Mouse (Mus musculus): ENCODE data around the gene Olfr60. TPM values are rescaled to one million over a fixed set of nuclear protein-coding genes. Genes with fewer than 3 reads are reported as not detected.

Gene Olfr60
- polyA plus RNA-seq, 1 experiment from 2014 or later = not detected

- Histone ChIP-seq H3K27ac (replicated peaks) (no peak overlapping the region), H3K36me3 (replicated peaks) (no peaks in the 10 kb centered on the region), H3K4me3 (replicated peaks) (no peak overlapping the region), H3K9ac (no peak overlapping the region), H3K4me1 (replicated peaks) (no peaks in the 10 kb centered on the region), H3K4me2 (no peak overlapping the region), H3K9me3 (replicated peaks) (no peaks in the 10 kb centered on the region), H3K27me3 (no peaks in the 10 kb centered on the region)
- WGBS (ENCODE audit: insufficient replicate concordance) = 76% methylated on average over 9 of the region's 9 CpGs
- no peak for ATAC-seq (ENCODE audit: insufficient read depth)
Measured at GRCm38 (mm10) chr7:140295746-140296145, 65.7 kb downstream of the Olfr60 start.

Other genes with a start within 250 kb of the Olfr60 start
- gene Paox, start 245.9 kb downstream of the Olfr60 start, polyA plus RNA-seq (2015; fragmentation: Nextera tagmentation; extraction: Ambion mirVana) = 10.1 and 11.0 TPM in 2 replicates
- 104 and 111 TPM in 2 replicates for gene Echs1, start 245.2 kb downstream of the Olfr60 start, polyA plus RNA-seq (2015; fragmentation: Nextera tagmentation; extraction: Ambion mirVana)
- 15.4 and 17.0 TPM in 2 replicates for gene Mtg1, start 224.1 kb downstream of the Olfr60 start, polyA plus RNA-seq (2015; fragmentation: Nextera tagmentation; extraction: Ambion mirVana)
- gene Sprn, start 206.8 kb downstream of the Olfr60 start, polyA plus RNA-seq (2015; fragmentation: Nextera tagmentation; extraction: Ambion mirVana) = 0.08 TPM in 1 of 2 replicates, not detected in the other
- not detected in 2 replicates for gene Olfr522, start 196.9 kb downstream of the Olfr60 start, polyA plus RNA-seq (2015; fragmentation: Nextera tagmentation; extraction: Ambion mirVana)
- gene Olfr523, start 188.5 kb downstream of the Olfr60 start, polyA plus RNA-seq (2015; fragmentation: Nextera tagmentation; extraction: Ambion mirVana) = not detected in 2 replicates
- not detected in 2 replicates for gene Olfr524, start 155.7 kb downstream of the Olfr60 start, polyA plus RNA-seq (2015; fragmentation: Nextera tagmentation; extraction: Ambion mirVana)
- gene Cd163l1, start 143.4 kb downstream of the Olfr60 start, polyA plus RNA-seq (2015; fragmentation: Nextera tagmentation; extraction: Ambion mirVana) = 0.05 TPM in 1 of 2 replicates, not detected in the other
- gene 5830411N06Rik, start 114.4 kb downstream of the Olfr60 start, polyA plus RNA-seq (2015; fragmentation: Nextera tagmentation; extraction: Ambion mirVana) = not detected in 2 replicates
- gene Olfr525, start 40.8 kb downstream of the Olfr60 start, polyA plus RNA-seq (2015; fragmentation: Nextera tagmentation; extraction: Ambion mirVana) = not detected in 2 replicates
- gene Olfr527, start 27.7 kb downstream of the Olfr60 start, polyA plus RNA-seq (2015; fragmentation: Nextera tagmentation; extraction: Ambion mirVana) = not detected in 2 replicates
- not detected in 2 replicates for gene Olfr530, start 14.7 kb upstream of the Olfr60 start, polyA plus RNA-seq (2015; fragmentation: Nextera tagmentation; extraction: Ambion mirVana)
- not detected in 2 replicates for gene Olfr531, start 41.2 kb upstream of the Olfr60 start, polyA plus RNA-seq (2015; fragmentation: Nextera tagmentation; extraction: Ambion mirVana)
- gene Olfr532, start 60.0 kb upstream of the Olfr60 start, polyA plus RNA-seq (2015; fragmentation: Nextera tagmentation; extraction: Ambion mirVana) = not detected in 2 replicates
- gene Olfr533, start 101.7 kb upstream of the Olfr60 start, polyA plus RNA-seq (2015; fragmentation: Nextera tagmentation; extraction: Ambion mirVana) = not detected in 2 replicates
- not detected in 2 replicates for gene Olfr535, start 122.5 kb upstream of the Olfr60 start, polyA plus RNA-seq (2015; fragmentation: Nextera tagmentation; extraction: Ambion mirVana)
- not detected in 2 replicates for gene Olfr536, start 145.7 kb upstream of the Olfr60 start, polyA plus RNA-seq (2015; fragmentation: Nextera tagmentation; extraction: Ambion mirVana)
- gene Olfr538, start 206.2 kb upstream of the Olfr60 start, polyA plus RNA-seq (2015; fragmentation: Nextera tagmentation; extraction: Ambion mirVana) = not detected in 2 replicates
- gene Olfr46, start 239.6 kb upstream of the Olfr60 start, polyA plus RNA-seq (2015; fragmentation: Nextera tagmentation; extraction: Ambion mirVana) = not detected in 2 replicates